Mouse (Mus musculus) lung, postnatal 0 days (tissue): ENCODE measurements around the gene Chic2. TPM values are rescaled to one million over a fixed set of nuclear protein-coding genes. Genes with fewer than 3 reads are reported as not detected.

Source experiments
- ATAC-seq: fragments of 200-750 bp; cut with Nextera tagmentation; 2 replicates; pipeline ENCODE4 v1.8.0; 2017; ENCODE audit warnings: moderate library complexity
- DNase-seq: peaks from one replicate; pipeline ENCODE4 v3.0.0-alpha.2; 2016; ENCODE audit warnings: low spot score
- H3K27ac ChIP-seq: fragments of 300-500 bp; sonication (generic); 2 replicates; pipeline ENCODE4 v1.5.1; 2014; ENCODE audit warnings: antibody characterized with exemption, mild to moderate bottlenecking, low read length, mixed read lengths
- H3K27me3 ChIP-seq: fragments of 300-500 bp; sonication (generic); replicated peaks from 2 replicates; pipeline ENCODE4 v1.6.1; 2014; ENCODE audit warnings: low read length, mixed read lengths; ENCODE audit not compliant: insufficient read depth
- H3K36me3 ChIP-seq: fragments of 300-500 bp; sonication (generic); 2 replicates; pipeline ENCODE4 v1.6.1; 2014; ENCODE audit warnings: low read length, mixed read lengths; ENCODE audit not compliant: insufficient read depth
- H3K4me1 ChIP-seq: fragments of 300-500 bp; sonication (generic); 2 replicates; pipeline ENCODE4 v1.6.1; 2014; ENCODE audit warnings: antibody characterized with exemption, low read depth, low read length, mixed read lengths; ENCODE audit not compliant: insufficient read depth
- H3K4me2 ChIP-seq: fragments of 300-500 bp; sonication (generic); replicated peaks from 2 replicates; pipeline ENCODE4 v1.6.1; 2014; ENCODE audit warnings: low read depth, mild to moderate bottlenecking, low read length, moderate library complexity, mixed read lengths
- H3K4me3 ChIP-seq: fragments of 300-500 bp; sonication (generic); 2 replicates; pipeline ENCODE4 v1.5.1; 2014; ENCODE audit warnings: low read depth, low read length
- H3K9ac ChIP-seq: fragments of 300-500 bp; sonication (generic); replicated peaks from 2 replicates; pipeline ENCODE4 v1.6.1; 2014; ENCODE audit warnings: low read depth, mild to moderate bottlenecking
- H3K9me3 ChIP-seq: fragments of 300-500 bp; sonication (generic); 2 replicates; pipeline ENCODE4 v1.6.1; 2016; ENCODE audit warnings: low read length, mixed read lengths
- CTCF ChIP-seq: IDR thresholded peaks from 2 replicates; pipeline ENCODE4 v1.5.1; 2016; ENCODE audit warnings: antibody characterized with exemption, mild to moderate bottlenecking
- EP300 ChIP-seq: IDR thresholded peaks from 2 replicates; pipeline ENCODE4 v1.6.1; 2016; ENCODE audit warnings: antibody characterized with exemption, mild to moderate bottlenecking, control low read depth
- WGBS: fragments of 180-500 bp; shearing (Covaris S2); extraction: QIAGEN DNeasy Blood & Tissue Kit; methylation state at CpG from one replicate; pipeline ENCODE4 v1.1.7; 2014; 5-methylcytosine and 5-hydroxymethylcytosine counted together
- polyA plus RNA-seq: library from polyadenylated mRNA; unstranded; fragments of >200 nt; fragmentation: Nextera tagmentation; extraction: Ambion mirVana; gene quantifications from 2 replicates; pipeline ENCODE4 v1.2.1, GENCODE M21; 2015

Chic2 gene
- polyA plus RNA-seq, 1 experiment from 2014 or later: 56.9 TPM

GRCm38 (mm10) chr5:75070656-75071375 is 26.2 kb upstream of the Chic2 start:
- ATAC-seq: no peak
- peaks cover 72% of the 10 kb centered on the region for H3K27me3 ChIP-seq
- H3K9ac ChIP-seq: no peak overlapping the region
- no peak for DNase-seq
- WGBS: 3% methylated on average over 23 of the region's 23 CpGs
- H3K9me3 ChIP-seq: no peaks in the 10 kb centered on the region
- TF ChIP-seq CTCF: no peak
- TF ChIP-seq EP300: no peak
- H3K27ac ChIP-seq: no peak overlapping the region
- no peak overlapping the region for H3K4me2 ChIP-seq
- peaks cover 4% of the 10 kb centered on the region; the same call in 1 of the 2 replicates for H3K4me1 ChIP-seq
- H3K4me3 ChIP-seq: no peak overlapping the region
- H3K36me3 ChIP-seq: no peaks in the 10 kb centered on the region

- Histone ChIP-seq H3K27me3 (peaks cover 65% of the 10 kb centered on the region), H3K27ac (no peak overlapping the region), H3K4me1 (peaks cover 4% of the 10 kb centered on the region; the same call in 1 of the 2 replicates), H3K36me3 (no peaks in the 10 kb centered on the region), H3K4me2 (no peak overlapping the region), H3K9ac (no peak overlapping the region), H3K4me3 (no peak overlapping the region), H3K9me3 (no peaks in the 10 kb centered on the region)
- DNase-seq (no peak), ATAC-seq (no peak)
- TF ChIP-seq EP300 (no peak), CTCF (no peak)
- WGBS: 5% methylated on average over 12 of the region's 13 CpGs
These were observed 25.6 kb upstream of the Chic2 start for GRCm38 (mm10) chr5:75070132-75070531.

DNA sequence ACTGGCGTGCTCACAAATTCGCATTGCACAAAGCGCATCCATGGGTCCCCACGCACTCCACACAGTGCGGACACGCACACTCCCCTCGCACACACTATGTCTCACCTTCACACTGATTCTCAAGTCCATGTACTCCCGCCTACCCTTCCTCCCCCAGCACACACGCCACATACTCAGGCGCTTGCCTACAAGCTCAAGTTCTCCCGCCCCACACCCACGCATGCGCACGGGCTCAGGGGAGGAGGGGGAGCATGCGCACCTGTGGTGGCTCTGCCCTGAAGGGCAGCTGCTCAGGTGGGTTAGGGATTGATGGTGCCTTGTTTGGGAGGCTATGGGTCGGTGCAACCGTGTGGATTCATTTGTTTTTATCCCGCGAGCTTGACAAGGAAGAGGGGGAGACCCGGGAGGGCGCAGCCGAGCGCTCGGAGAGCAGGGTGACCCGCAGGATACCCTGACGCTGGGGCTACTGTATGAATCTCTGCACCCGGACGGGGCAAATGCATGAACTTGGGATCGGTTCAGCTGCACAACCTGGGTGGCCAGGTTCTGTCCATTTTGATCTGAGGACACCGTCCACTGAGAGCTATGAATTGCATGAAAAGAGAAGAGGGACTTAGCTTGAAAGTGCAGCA is 22.7 kb upstream of the Chic2 start:
- no peaks in the 10 kb centered on the region for H3K36me3 ChIP-seq
- H3K4me3 ChIP-seq: peak overlapping the region; percentile 33
- H3K4me2 ChIP-seq: peak overlapping the region; percentile 62
- TF ChIP-seq EP300: no peak
- no peak for TF ChIP-seq CTCF
- no peak overlapping the region for H3K27ac ChIP-seq
- peaks cover 42% of the 10 kb centered on the region for H3K27me3 ChIP-seq
- no peak overlapping the region for H3K9ac ChIP-seq
- peaks cover 4% of the 10 kb centered on the region; the same call in 1 of the 2 replicates for H3K4me1 ChIP-seq
- no peaks in the 10 kb centered on the region for H3K9me3 ChIP-seq
- peak; percentile 38; the same call in 1 of the 2 replicates for ATAC-seq
- no peak for DNase-seq
- whole genome bisulfite sequencing: 2% methylated on average over 28 of the region's 30 CpGs

DNA sequence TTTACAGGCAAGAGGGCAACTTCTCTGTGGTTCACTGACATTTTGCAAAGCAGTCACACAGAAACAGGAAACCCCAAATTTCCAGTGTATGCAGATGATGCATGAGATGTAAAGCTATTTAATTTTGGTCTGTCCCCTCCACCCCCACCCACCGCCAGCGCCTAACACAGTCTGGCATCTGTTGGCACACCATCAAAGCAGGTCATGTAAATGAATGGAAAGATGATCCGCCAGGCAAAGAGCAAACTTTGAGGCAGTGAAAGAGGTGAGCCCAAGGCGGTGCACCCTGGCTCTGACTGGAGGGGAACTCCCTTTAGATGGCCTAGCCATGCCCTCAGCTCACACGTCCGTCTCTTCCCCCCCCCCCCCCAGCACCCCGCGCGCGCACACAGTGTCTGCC is 22.1 kb upstream of the Chic2 start:
- DNase-seq: no peak
- Histone ChIP-seq H3K4me1 (peaks cover 4% of the 10 kb centered on the region; the same call in 1 of the 2 replicates), H3K36me3 (no peaks in the 10 kb centered on the region), H3K4me2 (peak overlapping the region; percentile 62), H3K27me3 (peaks cover 42% of the 10 kb centered on the region), H3K9ac (no peak overlapping the region), H3K27ac (no peak overlapping the region), H3K9me3 (no peaks in the 10 kb centered on the region), H3K4me3 (peak overlapping the region; percentile 33; the same call in 1 of the 2 replicates)
- 4% methylated on average over 6 of the region's 10 CpGs for WGBS
- 0 out of 2 replicates have a peak, but pooled peaks have one; percentile 4 for ATAC-seq
- TF ChIP-seq EP300 (no peak), CTCF (no peak)

DNA sequence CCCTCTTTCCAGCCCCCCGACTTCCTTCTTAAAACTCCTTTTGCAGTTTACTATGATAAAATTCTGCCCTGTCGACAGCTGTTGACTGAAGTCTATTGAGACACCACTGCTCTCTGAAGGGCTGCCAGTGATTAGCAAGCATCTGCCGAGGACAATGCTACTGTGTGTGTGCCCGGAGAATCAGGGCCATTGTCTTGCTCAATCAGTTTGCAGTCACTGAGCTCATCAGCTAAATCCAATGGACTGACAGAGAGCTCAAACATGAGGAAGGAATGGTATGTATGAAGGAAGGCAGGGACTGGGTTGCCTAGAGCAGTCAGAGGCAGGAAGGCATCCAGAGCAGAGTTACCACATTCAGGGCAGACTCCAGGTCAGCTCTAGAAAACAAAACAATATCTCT is 18.6 kb upstream of the Chic2 start:
- H3K9ac ChIP-seq: no peak overlapping the region
- H3K27ac ChIP-seq: no peak overlapping the region
- no peaks in the 10 kb centered on the region for H3K4me1 ChIP-seq
- ATAC-seq: peak; percentile 90
- no peaks in the 10 kb centered on the region for H3K9me3 ChIP-seq
- 35% methylated on average over 4 of the region's 4 CpGs for WGBS
- H3K27me3 ChIP-seq: peaks cover 18% of the 10 kb centered on the region
- TF ChIP-seq CTCF (no peak), EP300 (0 out of 2 replicates have a peak, but pooled peaks have one; percentile 9)
- H3K36me3 ChIP-seq: no peaks in the 10 kb centered on the region
- DNase-seq: peak; percentile 86
- no peak overlapping the region for H3K4me3 ChIP-seq
- H3K4me2 ChIP-seq: no peak overlapping the region

DNA sequence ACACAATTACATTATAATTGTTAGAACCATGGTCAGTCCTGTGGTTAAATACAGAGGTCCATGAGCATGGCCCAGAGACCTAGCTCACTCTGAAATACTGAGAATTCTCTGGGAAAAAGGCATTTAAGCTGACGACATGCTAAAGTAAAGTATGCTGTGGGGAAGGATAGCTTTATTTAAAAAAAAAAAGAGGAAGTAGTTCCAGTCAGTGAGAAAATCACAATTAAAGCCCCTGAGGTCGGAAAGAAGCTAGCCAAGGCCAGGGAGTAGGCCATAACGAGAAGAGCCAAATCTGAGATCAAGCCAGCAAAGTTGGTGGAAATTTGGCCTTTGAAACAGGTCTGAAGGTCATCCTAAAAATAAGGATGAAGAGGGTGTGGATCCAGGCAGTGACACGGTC is 6.5 kb upstream of the Chic2 start:
- no peak for DNase-seq

More for the DNA sequence above, 6.5 kb upstream of the Chic2 start:
- no peak overlapping the region for H3K4me2 ChIP-seq
- no peaks in the 10 kb centered on the region for H3K4me1 ChIP-seq
- no peak overlapping the region for H3K4me3 ChIP-seq
- no peak overlapping the region for H3K9ac ChIP-seq
- H3K9me3 ChIP-seq: no peaks in the 10 kb centered on the region
- H3K36me3 ChIP-seq: no peaks in the 10 kb centered on the region
- no peak overlapping the region for H3K27ac ChIP-seq
- H3K27me3 ChIP-seq: no peaks in the 10 kb centered on the region
- TF ChIP-seq CTCF: no peak
- no peak for TF ChIP-seq EP300
- WGBS: 69% methylated on average over 4 of the region's 4 CpGs
- ATAC-seq: no peak
